Mouse (Mus musculus) liver, embryonic 13.5 days (tissue): Measurements from ENCODE around the gene Acoxl. TPM values are rescaled to one million over a fixed set of nuclear protein-coding genes. Genes with fewer than 3 reads are reported as not detected.

Experiments used
- ATAC-seq: fragments of 200-750 bp; cut with Nextera tagmentation; 2 replicates; pipeline ENCODE4 v1.8.0; 2017; ENCODE audit warnings: low read depth, mild to moderate bottlenecking, moderate number of reproducible peaks, moderate library complexity
- DNase-seq: peaks from one replicate; pipeline ENCODE4 v3.0.0; 2022
- H3K27ac ChIP-seq: fragments of 300-500 bp; sonication (generic); 2 replicates; pipeline ENCODE4 v1.5.1; 2015; ENCODE audit warnings: moderate library complexity, mild to moderate bottlenecking, inconsistent platforms
- H3K27me3 ChIP-seq: fragments of 300-500 bp; sonication (generic); 2 replicates; pipeline ENCODE4 v1.6.1; 2015; ENCODE audit warnings: mild to moderate bottlenecking, inconsistent platforms
- H3K36me3 ChIP-seq: fragments of 300-500 bp; sonication (generic); 2 replicates; pipeline ENCODE4 v1.6.1; 2015; ENCODE audit warnings: mild to moderate bottlenecking, inconsistent platforms
- H3K4me1 ChIP-seq: fragments of 300-500 bp; sonication (generic); replicated peaks from 2 replicates; pipeline ENCODE4 v1.6.1; 2015; ENCODE audit warnings: inconsistent platforms
- H3K4me2 ChIP-seq: fragments of 300-500 bp; sonication (generic); 2 replicates; pipeline ENCODE4 v1.6.1; 2015; ENCODE audit warnings: inconsistent platforms, mild to moderate bottlenecking, moderate library complexity
- H3K4me3 ChIP-seq: fragments of 300-500 bp; sonication (generic); replicated peaks from 2 replicates; pipeline ENCODE4 v1.5.1; 2015; ENCODE audit warnings: mild to moderate bottlenecking, inconsistent platforms
- H3K9ac ChIP-seq: fragments of 300-500 bp; sonication (generic); 2 replicates; pipeline ENCODE4 v1.6.1; 2015; ENCODE audit warnings: mild to moderate bottlenecking, inconsistent platforms
- H3K9me3 ChIP-seq: fragments of 300-500 bp; sonication (generic); replicated peaks from 2 replicates; pipeline ENCODE4 v1.6.1; 2016; ENCODE audit warnings: inconsistent platforms
- WGBS: fragments of 180-500 bp; shearing (Covaris S2); methylation state at CpG from one replicate; pipeline ENCODE4 v1.1.7; 2015; ENCODE audit not compliant: insufficient replicate concordance; 5-methylcytosine and 5-hydroxymethylcytosine counted together
- polyA plus RNA-seq: library from polyadenylated mRNA; unstranded; fragments of >200 nt; fragmentation: Nextera tagmentation; extraction: Ambion mirVana; gene quantifications from 2 replicates; pipeline ENCODE4 v1.2.1, GENCODE M21; 2015

Acoxl gene
- polyA plus RNA-seq, 1 experiment from 2014 or later: not detected

DNA sequence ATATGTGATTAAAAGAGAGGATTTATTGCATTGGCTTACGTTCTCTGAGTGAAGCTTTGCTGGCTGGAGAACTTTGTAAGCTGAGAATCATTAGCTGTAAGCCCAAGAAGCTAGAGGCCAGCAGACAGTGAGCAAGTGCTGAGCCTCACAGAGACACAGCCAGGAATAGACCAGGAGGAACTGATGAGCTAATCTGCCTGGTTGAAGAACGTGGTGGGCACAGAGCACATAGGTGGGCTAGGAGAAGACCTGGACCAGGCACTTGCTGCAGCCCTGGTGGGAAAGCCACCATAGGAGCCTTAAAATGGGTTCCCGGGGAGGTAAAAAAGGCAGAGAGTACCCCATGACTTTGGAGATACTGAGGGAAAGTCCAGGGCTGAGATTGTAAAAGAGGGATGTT lies 228.5 kb downstream of the Acoxl start:
- H3K27me3 ChIP-seq: no peaks in the 10 kb centered on the region
- H3K36me3 ChIP-seq: no peaks in the 10 kb centered on the region
- ATAC-seq (no peak), DNase-seq (no peak)
- H3K4me1 ChIP-seq: no peaks in the 10 kb centered on the region
- H3K9ac ChIP-seq: no peak overlapping the region
- WGBS: 69% methylated on average over 3 of the region's 3 CpGs
- H3K27ac ChIP-seq: no peak overlapping the region
- H3K9me3 ChIP-seq: no peaks in the 10 kb centered on the region
- H3K4me2 ChIP-seq: no peak overlapping the region
- H3K4me3 ChIP-seq: no peak overlapping the region

- 75% methylated on average over 7 of the region's 7 CpGs for WGBS
- no peak for DNase-seq
These were observed 228.9 kb downstream of the Acoxl start for GRCm38 (mm10) chr2:128067596-128067995.

GRCm38 (mm10) chr2:128068176-128068575 lies 229.5 kb downstream of the Acoxl start:
- WGBS: 59% methylated on average over 4 of the region's 4 CpGs
- Histone ChIP-seq H3K27ac (no peak overlapping the region), H3K4me2 (no peak overlapping the region), H3K4me3 (no peak overlapping the region), H3K27me3 (no peaks in the 10 kb centered on the region), H3K9ac (no peak overlapping the region), H3K4me1 (0 out of 2 replicates have a peak, but pooled peaks cover 3% of the 10 kb centered on the region), H3K36me3 (no peaks in the 10 kb centered on the region), H3K9me3 (no peaks in the 10 kb centered on the region)
- DNase-seq (no peak), ATAC-seq (no peak)

More at GRCm38 (mm10) chr2:128067596-128067995, 228.9 kb downstream of the Acoxl start:
- no peaks in the 10 kb centered on the region for H3K27me3 ChIP-seq
- no peak overlapping the region for H3K4me2 ChIP-seq
- H3K4me3 ChIP-seq: no peak overlapping the region
- no peak overlapping the region for H3K27ac ChIP-seq
- ATAC-seq: no peak
- no peaks in the 10 kb centered on the region for H3K9me3 ChIP-seq
- H3K36me3 ChIP-seq: no peaks in the 10 kb centered on the region
- H3K4me1 ChIP-seq: 0 out of 2 replicates have a peak, but pooled peaks cover under 1% of the 10 kb centered on the region
- H3K9ac ChIP-seq: no peak overlapping the region

- no peak for ATAC-seq
These were observed 230.3 kb downstream of the Acoxl start for GRCm38 (mm10) chr2:128069025-128069424.

DNA sequence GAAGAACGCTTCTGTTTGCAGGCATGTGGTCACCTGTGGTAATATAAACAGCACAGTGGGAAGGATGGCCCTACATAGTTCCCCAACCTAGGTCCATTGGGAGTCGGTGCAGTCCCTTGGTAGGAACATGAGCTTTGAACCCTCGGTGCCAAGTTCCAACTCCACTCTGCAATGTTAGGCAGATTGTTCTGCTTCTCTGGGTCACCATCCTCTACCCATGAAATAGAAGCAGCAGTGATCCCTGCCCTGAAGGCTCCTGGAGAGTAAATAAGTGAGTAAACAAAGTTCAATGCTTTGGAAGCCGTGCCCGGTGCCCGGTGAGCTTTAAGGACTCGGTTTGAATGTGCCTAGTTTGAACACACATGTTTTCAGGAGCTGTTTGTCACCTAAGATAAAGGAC lies 233.1 kb downstream of the Acoxl start:
- Histone ChIP-seq H3K9me3 (no peaks in the 10 kb centered on the region), H3K4me1 (0 out of 2 replicates have a peak, but pooled peaks cover 3% of the 10 kb centered on the region), H3K27ac (no peak overlapping the region), H3K27me3 (no peaks in the 10 kb centered on the region), H3K4me2 (no peak overlapping the region), H3K36me3 (no peaks in the 10 kb centered on the region), H3K4me3 (no peak overlapping the region), H3K9ac (no peak overlapping the region)
- ATAC-seq (no peak), DNase-seq (no peak)
- WGBS: 58% methylated on average over 7 of the region's 7 CpGs

More at GRCm38 (mm10) chr2:128069025-128069424, 230.3 kb downstream of the Acoxl start:
- Histone ChIP-seq H3K4me2 (no peak overlapping the region), H3K9ac (no peak overlapping the region), H3K9me3 (no peaks in the 10 kb centered on the region), H3K4me3 (no peak overlapping the region), H3K4me1 (0 out of 2 replicates have a peak, but pooled peaks cover 3% of the 10 kb centered on the region), H3K36me3 (no peaks in the 10 kb centered on the region), H3K27me3 (no peaks in the 10 kb centered on the region), H3K27ac (no peak overlapping the region)
- no peak for DNase-seq
- 50% methylated on average over 2 of the region's 2 CpGs for WGBS

GRCm38 (mm10) chr2:128072944-128073343 lies 234.3 kb downstream of the Acoxl start:
- no peaks in the 10 kb centered on the region for H3K36me3 ChIP-seq
- 0 out of 2 replicates have a peak, but pooled peaks cover 3% of the 10 kb centered on the region for H3K4me1 ChIP-seq
- DNase-seq: no peak
- no peak for ATAC-seq
- no peaks in the 10 kb centered on the region for H3K9me3 ChIP-seq
- no peak overlapping the region for H3K4me2 ChIP-seq
- whole genome bisulfite sequencing: 55% methylated on average over 5 of the region's 5 CpGs
- H3K4me3 ChIP-seq: no peak overlapping the region
- H3K27ac ChIP-seq: no peak overlapping the region
- no peaks in the 10 kb centered on the region for H3K27me3 ChIP-seq
- H3K9ac ChIP-seq: no peak overlapping the region

DNA sequence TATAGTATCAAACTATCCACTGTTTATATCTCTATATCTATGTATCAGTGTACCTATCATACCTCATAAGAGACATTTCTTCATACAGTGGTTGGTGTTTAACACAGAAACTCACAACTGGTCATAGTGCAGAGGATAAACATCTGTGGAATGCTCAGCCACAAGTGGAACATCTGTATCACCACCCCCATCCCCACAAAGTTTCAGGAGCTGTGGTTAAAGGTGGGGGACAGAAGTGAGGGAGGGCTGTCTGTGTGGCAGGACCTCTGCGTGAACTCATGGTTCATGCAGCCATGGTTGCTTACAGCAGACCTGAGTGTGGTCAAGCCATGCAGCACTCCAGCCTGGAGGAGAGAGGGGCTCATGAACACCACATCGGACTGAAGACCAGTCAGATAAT lies 234.9 kb downstream of the Acoxl start:
- H3K27ac ChIP-seq: no peak overlapping the region
- no peak for ATAC-seq
- WGBS: 65% methylated on average over 2 of the region's 2 CpGs

DNA sequence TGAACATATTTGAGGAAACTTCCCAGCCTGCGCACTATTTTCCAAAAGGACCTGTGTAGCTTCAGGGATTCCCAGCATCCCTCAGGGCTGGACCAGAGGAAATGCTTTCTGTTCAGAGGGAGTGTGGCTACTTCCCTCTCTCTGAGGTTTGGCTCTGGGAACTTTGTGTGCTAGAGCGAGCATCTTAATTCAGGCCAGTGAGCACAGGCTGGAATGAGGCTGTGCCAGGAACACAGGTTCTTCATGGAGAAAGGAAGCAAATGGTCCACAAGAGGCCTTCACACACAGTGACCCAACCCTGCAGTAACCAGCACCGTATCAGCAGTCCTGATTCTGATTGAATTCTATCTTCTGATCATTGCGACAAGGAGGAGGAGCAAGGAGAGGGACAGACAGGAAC lies 238.3 kb downstream of the Acoxl start:
- DNase-seq (no peak), ATAC-seq (no peak)
- no peak overlapping the region for H3K4me3 ChIP-seq
- no peaks in the 10 kb centered on the region for H3K36me3 ChIP-seq
- 0 out of 2 replicates have a peak, but pooled peaks cover 4% of the 10 kb centered on the region for H3K27me3 ChIP-seq
- no peak overlapping the region for H3K27ac ChIP-seq
- H3K4me1 ChIP-seq: 0 out of 2 replicates have a peak, but pooled peaks cover 3% of the 10 kb centered on the region
- WGBS: 71% methylated on average over 4 of the region's 4 CpGs
- H3K9ac ChIP-seq: no peak overlapping the region
- H3K4me2 ChIP-seq: no peak overlapping the region
- no peaks in the 10 kb centered on the region for H3K9me3 ChIP-seq

More for the DNA sequence above, 234.9 kb downstream of the Acoxl start:
- H3K9ac ChIP-seq: no peak overlapping the region
- H3K27me3 ChIP-seq: 0 out of 2 replicates have a peak, but pooled peaks cover 1% of the 10 kb centered on the region
- no peaks in the 10 kb centered on the region for H3K9me3 ChIP-seq
- H3K36me3 ChIP-seq: no peaks in the 10 kb centered on the region
- H3K4me1 ChIP-seq: 0 out of 2 replicates have a peak, but pooled peaks cover 3% of the 10 kb centered on the region
- no peak for DNase-seq
- no peak overlapping the region for H3K4me2 ChIP-seq
- H3K4me3 ChIP-seq: no peak overlapping the region

DNA sequence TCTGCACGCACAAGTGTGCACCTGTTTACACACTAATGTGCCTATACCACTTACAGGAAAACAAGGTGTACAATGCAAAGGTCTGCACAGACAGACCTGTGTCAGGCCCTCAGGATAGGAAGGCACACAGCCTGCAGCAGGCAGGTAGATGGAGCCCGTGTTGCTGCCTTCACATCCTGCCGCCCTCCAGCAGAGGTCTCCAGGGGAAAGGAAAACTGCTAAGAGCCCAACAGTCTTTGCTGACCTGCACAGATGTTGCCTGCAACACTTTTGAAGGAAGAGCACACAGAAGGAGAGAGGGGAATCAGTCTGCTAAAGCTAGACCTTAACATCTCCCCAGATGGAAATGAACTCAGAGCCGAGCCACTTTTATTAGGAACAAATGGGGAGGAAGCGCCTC lies 240.2 kb downstream of the Acoxl start:
- Histone ChIP-seq H3K4me2 (no peak overlapping the region), H3K9ac (no peak overlapping the region), H3K27ac (no peak overlapping the region), H3K36me3 (no peaks in the 10 kb centered on the region), H3K4me1 (0 out of 2 replicates have a peak, but pooled peaks cover under 1% of the 10 kb centered on the region), H3K27me3 (0 out of 2 replicates have a peak, but pooled peaks cover 4% of the 10 kb centered on the region), H3K9me3 (no peaks in the 10 kb centered on the region), H3K4me3 (no peak overlapping the region)
- 46% methylated on average over 5 of the region's 5 CpGs for WGBS
- DNase-seq: no peak
- no peak for ATAC-seq

- Histone ChIP-seq H3K4me3 (no peak overlapping the region), H3K27me3 (0 out of 2 replicates have a peak, but pooled peaks cover 4% of the 10 kb centered on the region), H3K27ac (no peak overlapping the region), H3K9me3 (no peaks in the 10 kb centered on the region), H3K9ac (no peak overlapping the region), H3K36me3 (no peaks in the 10 kb centered on the region), H3K4me2 (no peak overlapping the region), H3K4me1 (0 out of 2 replicates have a peak, but pooled peaks cover 5% of the 10 kb centered on the region)
- no peak for DNase-seq
- WGBS: 73% methylated on average over 6 of the region's 6 CpGs
- no peak for ATAC-seq
These were observed 240.6 kb downstream of the Acoxl start for GRCm38 (mm10) chr2:128079316-128079715.

DNA sequence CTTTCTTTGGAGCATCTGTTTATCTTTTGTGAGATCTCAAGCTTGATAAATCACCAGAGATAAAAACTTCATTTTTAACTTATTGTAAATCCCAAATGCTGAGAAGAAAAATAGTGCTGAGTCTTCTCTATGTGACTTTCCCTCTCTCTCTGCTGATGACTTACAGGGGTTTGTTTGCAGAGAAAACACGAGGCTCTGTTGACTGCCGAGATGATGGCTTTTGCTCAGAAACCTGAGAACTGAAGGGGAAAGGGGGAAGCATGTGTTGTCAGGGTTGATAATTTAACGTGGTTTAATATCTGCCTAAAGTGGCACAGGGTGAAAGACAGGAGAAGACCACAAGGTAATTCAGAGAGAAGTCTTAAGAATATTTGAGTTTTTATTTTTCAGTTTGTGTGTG lies 245.2 kb downstream of the Acoxl start:
- H3K4me3 ChIP-seq: no peak overlapping the region
- H3K4me1 ChIP-seq: peaks cover 25% of the 10 kb centered on the region
- H3K4me2 ChIP-seq: no peak overlapping the region
- H3K27me3 ChIP-seq: 0 out of 2 replicates have a peak, but pooled peaks cover under 1% of the 10 kb centered on the region
- no peak overlapping the region for H3K27ac ChIP-seq
- WGBS: 7% methylated on average over 3 of the region's 3 CpGs
- DNase-seq: no peak
- H3K36me3 ChIP-seq: no peaks in the 10 kb centered on the region
- H3K9ac ChIP-seq: no peak overlapping the region
- no peak for ATAC-seq
- no peaks in the 10 kb centered on the region for H3K9me3 ChIP-seq

DNA sequence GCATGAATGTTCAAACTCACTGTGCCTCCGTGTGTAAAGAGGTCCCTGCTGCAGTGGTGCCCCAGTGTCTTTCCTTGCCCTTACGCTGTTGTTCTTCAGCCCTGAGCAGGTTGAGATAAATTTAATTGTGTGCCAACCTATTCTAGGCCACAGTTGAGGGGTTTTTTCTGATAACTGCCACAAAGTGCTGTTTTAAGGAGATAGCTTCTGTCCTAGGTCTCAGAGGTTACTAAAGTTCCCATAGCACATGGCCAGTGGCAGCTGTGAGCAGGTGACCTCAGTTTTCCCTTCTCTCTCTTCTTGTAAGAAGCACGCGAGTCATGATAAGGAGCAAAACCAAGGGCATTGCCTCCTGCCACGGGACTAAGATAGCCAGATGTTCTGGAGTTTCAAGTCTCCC lies 245.9 kb downstream of the Acoxl start:
- WGBS: 18% methylated on average over 5 of the region's 5 CpGs
- peaks cover 25% of the 10 kb centered on the region for H3K4me1 ChIP-seq
- H3K9ac ChIP-seq: no peak overlapping the region

More for the DNA sequence above, 245.9 kb downstream of the Acoxl start:
- H3K9me3 ChIP-seq: no peaks in the 10 kb centered on the region
- no peak overlapping the region for H3K4me2 ChIP-seq
- no peak overlapping the region for H3K4me3 ChIP-seq
- no peaks in the 10 kb centered on the region for H3K36me3 ChIP-seq
- H3K27ac ChIP-seq: 0 out of 2 replicates have a peak overlapping the region, but pooled peaks have one; percentile 29
- peak; percentile 82 for ATAC-seq
- H3K27me3 ChIP-seq: no peaks in the 10 kb centered on the region
- DNase-seq: peak; percentile 31
